Mouse (Mus musculus) small intestine, adult 2 months (tissue): ENCODE data around the gene Vash2.

Source experiments
- CTCF ChIP-seq: fragments of 200-500 bp; IDR thresholded peaks from 2 replicates; pipeline ENCODE4 v1.5.1; 2012; ENCODE audit warnings: low read depth, mild to moderate bottlenecking, control low read depth, inconsistent platforms, low read length, moderate library complexity, mixed read lengths; ENCODE audit not compliant: insufficient replicate concordance, insufficient read length; ENCODE audit errors: extremely low read depth
- POLR2A ChIP-seq: fragments of 200-500 bp; IDR thresholded peaks from 2 replicates; pipeline ENCODE4 v1.6.1; 2012; ENCODE audit warnings: low read depth, mild to moderate bottlenecking, control low read depth, inconsistent platforms, low read length, moderate library complexity

GRCm38 (mm10) chr1:190898899-190899575, 80.1 kb downstream of the Vash2 start:
- no peak for TF ChIP-seq CTCF
- TF ChIP-seq POLR2A: no peak
